Mouse (Mus musculus) hindbrain, embryonic 11.5 days (tissue): ENCODE measurements around the gene Grb2. TPM values are rescaled to one million over a fixed set of nuclear protein-coding genes. Genes with fewer than 3 reads are reported as not detected.

Experiments used
- ATAC-seq: fragments of 200-750 bp; cut with Nextera tagmentation; 2 replicates; pipeline ENCODE4 v1.8.0; 2017; ENCODE audit warnings: mild to moderate bottlenecking, moderate TSS enrichment, moderate library complexity; ENCODE audit not compliant: low FRiP score
- DNase-seq: peaks from one replicate; pipeline ENCODE4 v3.0.0-alpha.2; 2015; ENCODE audit warnings: low spot score
- H3K27ac ChIP-seq: fragments of 300-500 bp; sonication (generic); 2 replicates; pipeline ENCODE4 v1.5.1; 2014; ENCODE audit warnings: mild to moderate bottlenecking, low read depth, low read length
- H3K27me3 ChIP-seq: fragments of 300-500 bp; sonication (generic); 2 replicates; pipeline ENCODE4 v1.6.1; 2014; ENCODE audit warnings: mild to moderate bottlenecking, low read length, moderate library complexity, mixed read lengths; ENCODE audit not compliant: control insufficient read depth, insufficient read depth
- H3K36me3 ChIP-seq: fragments of 300-500 bp; sonication (generic); 2 replicates; pipeline ENCODE4 v1.6.1; 2014; ENCODE audit warnings: mild to moderate bottlenecking, low read length, moderate library complexity, mixed read lengths; ENCODE audit not compliant: control insufficient read depth, insufficient read depth
- H3K4me1 ChIP-seq: fragments of 300-500 bp; sonication (generic); replicated peaks from 2 replicates; pipeline ENCODE4 v1.6.1; 2014; ENCODE audit warnings: low read length, mixed read lengths; ENCODE audit not compliant: control insufficient read depth, insufficient read depth
- H3K4me2 ChIP-seq: fragments of 300-500 bp; sonication (generic); replicated peaks from 2 replicates; pipeline ENCODE4 v1.6.1; 2014; ENCODE audit warnings: mild to moderate bottlenecking, low read depth, low read length
- H3K4me3 ChIP-seq: fragments of 300-500 bp; sonication (generic); 2 replicates; pipeline ENCODE4 v1.5.1; 2014; ENCODE audit warnings: low read depth, low read length
- H3K9ac ChIP-seq: fragments of 300-500 bp; sonication (generic); 2 replicates; pipeline ENCODE4 v1.6.1; 2014; ENCODE audit warnings: low read depth, low read length
- H3K9me3 ChIP-seq: fragments of 300-500 bp; sonication (generic); 2 replicates; pipeline ENCODE4 v1.6.1; 2016; ENCODE audit warnings: low read length; ENCODE audit not compliant: control insufficient read depth
- WGBS: fragments of 180-500 bp; shearing (Covaris S2); extraction: QIAGEN DNeasy Blood & Tissue Kit; methylation state at CpG from one replicate; pipeline ENCODE4 v1.1.7; 2014; 5-methylcytosine and 5-hydroxymethylcytosine counted together
- polyA plus RNA-seq: library from polyadenylated mRNA; unstranded; fragments of >200 nt; fragmentation: Nextera tagmentation; extraction: Ambion mirVana; gene quantifications from 2 replicates; pipeline ENCODE4 v1.2.1, GENCODE M21; 2014

Gene Grb2
- polyA plus RNA-seq, 1 experiment from 2014 or later = 79.2 TPM

GRCm38 (mm10) chr11:115742926-115743325, 34.5 kb upstream of the Grb2 start:
- no peaks in the 10 kb centered on the region for H3K9me3 ChIP-seq
- no peak for ATAC-seq
- H3K4me2 ChIP-seq = no peak overlapping the region
- no peak overlapping the region for H3K4me3 ChIP-seq
- H3K27me3 ChIP-seq = no peaks in the 10 kb centered on the region
- H3K27ac ChIP-seq = no peak overlapping the region
- DNase-seq = no peak
- no peaks in the 10 kb centered on the region for H3K36me3 ChIP-seq
- H3K9ac ChIP-seq = no peak overlapping the region
- H3K4me1 ChIP-seq = peaks cover 6% of the 10 kb centered on the region
- WGBS = 87% methylated on average over 9 of the region's 9 CpGs

GRCm38 (mm10) chr11:115741070-115741469, 32.7 kb upstream of the Grb2 start:
- no peak for ATAC-seq
- H3K4me1 ChIP-seq = peaks cover 4% of the 10 kb centered on the region
- no peak for DNase-seq

GRCm38 (mm10) chr11:115738275-115738885, 30.0 kb upstream of the Grb2 start:
- Histone ChIP-seq H3K4me2 (no peak overlapping the region), H3K4me1 (peaks cover 4% of the 10 kb centered on the region), H3K27ac (peak overlapping the region; percentile 31), H3K9ac (no peak overlapping the region), H3K4me3 (no peak overlapping the region), H3K9me3 (no peaks in the 10 kb centered on the region), H3K36me3 (no peaks in the 10 kb centered on the region), H3K27me3 (no peaks in the 10 kb centered on the region)
- DNase-seq (peak; percentile 16), ATAC-seq (no peak)
- WGBS = 55% methylated on average over 13 of the region's 13 CpGs

More at GRCm38 (mm10) chr11:115741070-115741469, 32.7 kb upstream of the Grb2 start:
- H3K4me2 ChIP-seq = no peak overlapping the region
- H3K9ac ChIP-seq = no peak overlapping the region
- no peak overlapping the region for H3K27ac ChIP-seq
- no peaks in the 10 kb centered on the region for H3K36me3 ChIP-seq
- H3K9me3 ChIP-seq = no peaks in the 10 kb centered on the region
- 86% methylated on average over 11 of the region's 11 CpGs for WGBS
- H3K4me3 ChIP-seq = no peak overlapping the region
- H3K27me3 ChIP-seq = no peaks in the 10 kb centered on the region

- WGBS = 33% methylated on average over 10 of the region's 10 CpGs
- H3K27ac ChIP-seq = peak overlapping the region; percentile 31
- no peaks in the 10 kb centered on the region for H3K27me3 ChIP-seq
These were observed 29.3 kb upstream of the Grb2 start for GRCm38 (mm10) chr11:115737608-115738208.

GRCm38 (mm10) chr11:115734041-115734686, 25.8 kb upstream of the Grb2 start:
- DNase-seq (no peak), ATAC-seq (no peak)
- peaks cover 4% of the 10 kb centered on the region for H3K4me1 ChIP-seq
- whole genome bisulfite sequencing = 68% methylated on average over 11 of the region's 11 CpGs
- no peak overlapping the region for H3K4me2 ChIP-seq
- H3K27me3 ChIP-seq = no peaks in the 10 kb centered on the region
- H3K27ac ChIP-seq = no peak overlapping the region
- no peak overlapping the region for H3K4me3 ChIP-seq
- no peaks in the 10 kb centered on the region for H3K9me3 ChIP-seq
- H3K36me3 ChIP-seq = no peaks in the 10 kb centered on the region
- no peak overlapping the region for H3K9ac ChIP-seq

More at GRCm38 (mm10) chr11:115737608-115738208, 29.3 kb upstream of the Grb2 start:
- Histone ChIP-seq H3K4me2 (no peak overlapping the region), H3K36me3 (no peaks in the 10 kb centered on the region), H3K9me3 (no peaks in the 10 kb centered on the region), H3K4me1 (peaks cover 4% of the 10 kb centered on the region), H3K4me3 (no peak overlapping the region), H3K9ac (no peak overlapping the region)
- peak; percentile 75; the same call in 1 of the 2 replicates for ATAC-seq
- peak; percentile 73 for DNase-seq

- Histone ChIP-seq H3K4me2 (no peak overlapping the region), H3K4me3 (no peak overlapping the region), H3K27ac (no peak overlapping the region), H3K27me3 (no peaks in the 10 kb centered on the region), H3K36me3 (no peaks in the 10 kb centered on the region), H3K9me3 (no peaks in the 10 kb centered on the region), H3K4me1 (no peaks in the 10 kb centered on the region), H3K9ac (no peak overlapping the region)
- ATAC-seq (no peak), DNase-seq (no peak)
- WGBS = 76% methylated on average over 2 of the region's 2 CpGs
These were observed 14.8 kb upstream of the Grb2 start for GRCm38 (mm10) chr11:115723231-115723630.

GRCm38 (mm10) chr11:115722638-115723037, 14.2 kb upstream of the Grb2 start:
- H3K4me3 ChIP-seq = no peak overlapping the region

GRCm38 (mm10) chr11:115717660-115718390, 9.4 kb upstream of the Grb2 start:
- no peak for DNase-seq
- Histone ChIP-seq H3K4me3 (no peak overlapping the region), H3K9ac (no peak overlapping the region), H3K4me2 (no peak overlapping the region), H3K4me1 (no peaks in the 10 kb centered on the region), H3K27ac (no peak overlapping the region), H3K36me3 (no peaks in the 10 kb centered on the region), H3K9me3 (no peaks in the 10 kb centered on the region), H3K27me3 (no peaks in the 10 kb centered on the region)
- 57% methylated on average over 8 of the region's 8 CpGs for WGBS
- ATAC-seq = no peak

More at GRCm38 (mm10) chr11:115722638-115723037, 14.2 kb upstream of the Grb2 start:
- no peak overlapping the region for H3K4me2 ChIP-seq
- H3K9ac ChIP-seq = no peak overlapping the region
- H3K4me1 ChIP-seq = no peaks in the 10 kb centered on the region
- ATAC-seq (no peak), DNase-seq (peak; percentile 86)
- no peaks in the 10 kb centered on the region for H3K36me3 ChIP-seq
- H3K27me3 ChIP-seq = no peaks in the 10 kb centered on the region
- WGBS = 23% methylated on average over 14 of the region's 14 CpGs
- no peak overlapping the region for H3K27ac ChIP-seq
- H3K9me3 ChIP-seq = no peaks in the 10 kb centered on the region
